Mouse (Mus musculus): ENCODE measurements around the gene Syne4.

Syne4 gene

DNA sequence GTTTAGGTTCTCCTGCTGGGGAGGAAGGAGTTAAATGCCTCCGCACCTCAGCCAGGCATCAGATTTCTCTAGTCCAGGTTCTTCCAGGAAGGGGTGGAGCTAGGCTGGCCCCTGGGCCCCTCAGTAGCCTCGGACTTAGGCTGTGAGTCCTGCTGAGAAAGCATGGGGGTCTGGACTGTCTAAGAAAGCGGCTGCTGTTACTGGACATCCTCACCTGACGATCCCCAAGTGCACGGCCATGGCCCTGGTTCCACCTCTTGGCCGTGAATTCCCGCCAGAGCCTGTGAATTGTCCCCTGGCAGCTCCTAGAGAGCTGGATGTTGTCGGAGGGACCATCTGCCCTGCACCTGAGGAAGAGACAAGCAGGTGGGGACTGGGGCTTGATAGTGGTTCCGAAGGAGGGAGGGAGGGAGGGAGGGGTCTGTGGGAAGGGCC is at the start of gene Syne4:
Gene Syne4 (plus strand): TSS at position 87 of the 435 bp plus-strand sequence.
- ATAC-seq (ENCODE audit: insufficient number of reproducible peaks, low FRiP score, low TSS enrichment): no peak

DNA sequence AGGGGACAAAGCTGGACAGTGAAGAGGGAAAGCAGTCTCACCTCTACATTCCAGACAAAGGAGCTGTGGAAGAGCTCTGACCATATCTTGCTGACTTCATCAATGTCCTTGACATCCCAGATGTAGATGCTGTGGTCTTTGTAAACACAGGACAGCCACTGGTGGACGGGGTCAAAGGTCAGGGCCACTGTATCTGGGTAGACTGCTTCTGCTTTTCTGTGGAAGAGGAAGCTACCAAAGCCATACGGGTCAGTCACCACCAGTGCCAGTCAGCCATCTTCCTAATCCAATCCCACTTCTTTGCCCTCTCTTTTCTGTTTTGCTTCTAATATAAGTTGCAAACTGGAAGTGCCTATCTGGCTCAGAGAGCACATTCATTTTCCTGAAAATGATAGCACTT is 49.6 kb upstream of the Syne4 start:
- ATAC-seq (ENCODE audit: insufficient number of reproducible peaks, low FRiP score, low TSS enrichment): no peak

DNA sequence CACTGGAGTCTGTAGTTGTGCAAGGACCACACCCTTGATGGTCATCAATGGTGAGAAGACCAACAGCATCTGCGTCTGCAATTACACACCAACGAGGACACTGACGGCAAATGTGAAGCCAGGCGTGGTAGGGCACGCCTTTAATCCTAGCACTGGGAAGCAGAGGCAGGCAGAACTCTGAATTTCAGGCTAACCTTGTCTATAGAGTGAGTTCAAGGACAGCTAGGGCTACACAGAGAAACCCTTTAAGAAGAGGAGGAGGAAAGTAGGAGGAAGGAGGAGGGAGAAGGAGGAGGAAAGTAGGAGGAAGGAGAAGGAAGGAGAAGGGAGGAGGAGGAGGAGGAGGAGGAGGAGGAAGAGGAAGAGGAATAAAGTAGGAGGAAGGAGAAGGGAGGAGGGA is 49.1 kb upstream of the Syne4 start:
- no peak for ATAC-seq (ENCODE audit: insufficient number of reproducible peaks, low FRiP score, low TSS enrichment)

DNA sequence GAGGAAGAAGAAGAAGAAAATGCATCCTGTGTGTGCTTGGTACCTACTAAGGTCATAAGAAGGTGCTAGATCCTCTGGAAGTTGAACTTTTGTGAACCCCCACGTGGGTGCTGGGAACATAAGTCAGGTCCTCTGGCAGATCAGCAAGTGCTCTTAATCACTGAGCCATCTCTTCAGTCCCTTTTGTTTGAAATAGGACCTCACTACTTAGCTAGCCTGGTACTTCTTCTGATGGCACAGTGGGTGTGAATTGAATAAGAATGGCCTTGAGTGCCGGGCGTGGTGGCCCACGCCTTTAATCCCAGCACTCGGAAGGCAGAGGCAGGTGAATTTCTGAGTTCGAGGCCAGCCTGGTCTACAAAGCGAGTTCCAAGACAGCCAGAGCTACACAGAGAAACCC is 48.7 kb upstream of the Syne4 start:
- no peak for ATAC-seq (ENCODE audit: insufficient number of reproducible peaks, low FRiP score, low TSS enrichment)

DNA sequence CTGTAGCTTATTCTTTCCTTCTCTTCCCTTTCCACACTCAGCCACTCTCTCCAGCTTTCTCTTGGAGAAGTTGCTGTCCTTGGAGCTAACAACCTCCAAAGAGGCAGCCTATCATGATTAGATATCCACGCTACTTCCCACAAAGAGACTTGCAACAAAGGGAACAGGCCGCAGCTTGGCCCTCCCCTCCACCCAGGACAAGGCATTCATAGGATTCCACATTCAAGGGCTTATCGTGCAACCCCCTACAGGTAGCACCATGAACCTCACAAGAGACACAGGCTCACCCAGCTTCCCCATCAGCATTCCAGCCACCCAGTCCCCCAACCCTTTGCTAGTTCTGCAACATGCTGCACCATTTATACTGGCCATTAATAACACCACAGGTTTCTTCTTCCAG is 47.8 kb upstream of the Syne4 start:
- no peak for ATAC-seq (ENCODE audit: insufficient number of reproducible peaks, low FRiP score, low TSS enrichment)

DNA sequence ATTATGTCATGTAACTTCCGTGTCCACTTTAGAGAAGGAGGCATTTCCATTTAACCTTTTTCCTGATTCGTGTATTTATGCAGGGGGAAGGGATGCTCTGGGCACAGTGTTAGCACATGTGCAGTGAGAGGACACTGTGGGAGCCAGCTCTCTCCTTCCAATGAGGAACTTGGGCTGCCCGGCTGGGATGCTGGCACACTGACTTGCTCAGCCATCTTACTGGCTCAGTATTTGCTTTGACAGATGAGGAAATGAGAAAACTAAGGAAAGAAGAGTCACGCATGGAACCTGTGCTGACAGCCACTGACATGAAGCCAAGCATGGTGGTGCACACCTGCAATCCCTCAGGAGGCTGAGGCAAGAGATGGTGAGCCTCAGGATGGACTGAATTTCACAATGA is 45.0 kb upstream of the Syne4 start:
- no peak for ATAC-seq (ENCODE audit: insufficient number of reproducible peaks, low FRiP score, low TSS enrichment)

DNA sequence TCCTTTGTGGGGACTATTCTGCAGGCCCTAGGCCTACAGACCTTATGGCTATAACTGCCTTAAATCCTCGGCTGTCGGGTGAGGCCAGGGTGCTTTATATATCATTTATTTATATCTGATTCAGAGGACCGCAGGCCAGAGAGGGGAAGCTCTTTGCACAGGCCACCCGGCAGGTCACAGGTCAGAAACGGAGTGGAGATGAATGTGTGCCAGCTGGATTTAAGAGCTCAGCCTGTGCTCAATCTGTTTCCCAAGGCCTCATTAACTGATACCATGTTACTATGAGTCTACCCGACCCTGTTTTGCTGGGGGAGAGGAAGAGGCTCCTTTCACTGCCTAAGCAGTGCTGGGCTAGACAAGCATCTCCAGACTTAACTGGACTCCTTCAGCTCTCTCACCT is 40.2 kb upstream of the Syne4 start:
- no peak for ATAC-seq (ENCODE audit: insufficient number of reproducible peaks, low FRiP score, low TSS enrichment)

DNA sequence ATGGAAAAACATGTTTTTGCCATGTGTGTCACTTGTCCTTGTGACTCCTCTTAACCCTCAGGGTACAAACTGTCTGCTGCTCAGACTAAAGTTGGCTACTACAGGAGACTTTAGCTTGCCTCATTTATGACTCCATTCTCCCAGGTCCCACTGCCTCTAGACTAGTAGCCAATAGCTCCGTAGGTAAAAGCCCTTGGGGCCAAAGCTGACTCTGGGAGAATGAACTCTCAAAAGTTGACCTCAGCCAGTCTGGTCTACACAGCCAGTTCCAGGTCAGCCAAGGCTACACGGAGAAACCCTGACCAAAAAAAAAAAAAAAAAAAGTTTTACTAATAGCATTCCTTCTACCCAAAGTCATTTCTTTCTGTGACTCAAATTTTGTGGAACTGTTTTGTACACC is 35.7 kb upstream of the Syne4 start:
- no peak for ATAC-seq (ENCODE audit: insufficient number of reproducible peaks, low FRiP score, low TSS enrichment)

DNA sequence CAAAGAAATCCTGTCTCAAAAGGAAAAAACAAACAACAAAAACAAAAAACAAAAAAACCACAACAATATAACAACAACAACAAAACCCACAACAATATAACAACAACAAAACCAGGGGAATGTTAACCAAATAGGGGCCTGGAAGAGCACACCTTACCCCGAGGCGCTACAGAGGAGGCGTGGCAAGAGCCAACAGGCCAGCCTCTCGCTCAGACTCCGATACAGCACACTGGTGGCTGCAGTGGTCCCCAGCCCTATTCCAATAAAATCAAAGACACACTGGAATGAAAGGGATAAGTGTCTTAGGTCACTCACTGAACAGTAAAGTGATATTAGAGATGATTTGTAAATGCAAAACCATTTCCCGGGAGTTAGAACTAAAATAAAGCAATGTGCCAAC is 35.1 kb upstream of the Syne4 start:
- ATAC-seq (ENCODE audit: insufficient number of reproducible peaks, low FRiP score, low TSS enrichment): no peak

DNA sequence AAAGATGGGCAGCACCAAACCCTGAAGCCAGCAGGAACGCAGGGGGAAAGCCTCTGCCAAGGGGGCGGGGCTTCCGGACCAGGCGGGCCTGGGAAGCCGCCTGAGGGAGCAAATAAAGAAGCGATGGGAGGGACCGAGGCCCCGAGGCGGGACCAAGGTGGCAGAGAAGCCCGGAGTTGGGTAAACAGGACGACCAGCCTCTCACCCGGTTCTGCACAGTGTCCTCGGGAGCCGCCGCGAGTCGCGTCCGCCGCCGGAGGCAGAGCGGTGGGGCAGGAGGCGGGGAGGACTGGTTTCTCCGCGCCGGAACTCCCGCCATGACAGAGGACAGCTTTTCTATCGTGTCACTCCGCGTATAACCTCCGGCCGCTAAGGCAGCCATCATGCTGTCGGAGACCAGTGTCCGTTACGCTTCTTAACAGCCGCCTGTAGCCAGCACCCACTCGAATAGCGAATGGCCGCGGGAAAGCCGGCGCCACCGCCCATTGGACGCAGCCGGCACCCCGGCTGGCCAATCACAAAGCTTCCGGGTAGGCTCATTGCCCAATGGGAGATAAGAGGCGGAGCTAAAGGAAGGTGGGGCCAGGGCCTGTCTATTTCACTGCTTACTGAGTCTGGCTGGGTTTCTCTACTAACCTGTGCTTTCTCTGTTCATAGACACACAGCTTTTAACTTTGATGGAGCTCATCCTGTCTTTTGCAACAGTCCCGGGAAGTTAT is 34.5 kb upstream of the Syne4 start, which contains the start of the genes Thap8 and Wdr62:
Gene Thap8 (plus strand): TSS at position 144 of the 719 bp plus-strand sequence.
Gene Wdr62 (minus strand): TSS at position 469 of the 719 bp plus-strand sequence.
- peak; percentile 88 for ATAC-seq (ENCODE audit: insufficient number of reproducible peaks, low FRiP score, low TSS enrichment)

DNA sequence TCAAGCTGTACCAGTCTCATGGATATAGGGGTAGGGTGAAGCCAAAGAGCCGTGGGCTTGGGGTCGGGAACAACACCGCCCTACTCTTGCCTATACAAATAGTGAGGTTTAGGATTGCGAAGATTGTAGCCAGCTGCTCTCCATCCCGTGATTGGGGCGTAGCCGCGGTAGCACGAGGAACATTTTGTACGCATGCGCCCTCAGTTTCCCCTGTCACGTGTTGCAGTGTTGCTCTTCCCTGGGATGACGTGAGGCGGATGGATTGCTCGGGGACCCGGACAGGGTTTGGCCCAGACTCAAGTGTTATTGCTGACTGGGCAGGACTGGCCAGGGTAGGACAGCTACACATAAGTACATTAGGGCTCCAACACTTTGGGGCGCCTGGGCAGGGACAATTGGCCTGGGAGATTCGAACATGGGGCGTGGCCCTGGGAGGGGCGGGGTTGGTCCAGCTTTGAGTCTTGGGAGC is 33.9 kb upstream of the Syne4 start:
- peak; percentile 74 for ATAC-seq (ENCODE audit: insufficient number of reproducible peaks, low FRiP score, low TSS enrichment)

DNA sequence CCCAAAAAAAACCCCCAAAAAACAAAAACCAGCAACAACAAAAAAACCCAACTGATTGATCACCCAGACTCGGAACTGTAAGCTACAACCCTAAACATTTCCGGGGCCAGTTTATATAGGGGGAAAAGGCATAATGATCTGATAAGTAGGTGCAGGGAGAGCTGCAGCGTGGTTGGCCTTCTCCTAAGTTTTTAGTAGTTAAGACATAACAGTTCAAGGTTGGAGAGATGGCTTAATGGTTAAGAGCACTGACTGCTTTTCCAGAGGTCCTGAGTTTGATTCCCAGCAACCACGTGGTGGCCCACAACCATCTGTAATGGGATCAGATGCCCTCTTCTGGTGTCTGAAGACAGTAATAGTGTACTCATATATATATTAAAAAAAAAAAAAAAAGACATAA is 33.1 kb upstream of the Syne4 start:
- ATAC-seq (ENCODE audit: insufficient number of reproducible peaks, low FRiP score, low TSS enrichment): no peak

DNA sequence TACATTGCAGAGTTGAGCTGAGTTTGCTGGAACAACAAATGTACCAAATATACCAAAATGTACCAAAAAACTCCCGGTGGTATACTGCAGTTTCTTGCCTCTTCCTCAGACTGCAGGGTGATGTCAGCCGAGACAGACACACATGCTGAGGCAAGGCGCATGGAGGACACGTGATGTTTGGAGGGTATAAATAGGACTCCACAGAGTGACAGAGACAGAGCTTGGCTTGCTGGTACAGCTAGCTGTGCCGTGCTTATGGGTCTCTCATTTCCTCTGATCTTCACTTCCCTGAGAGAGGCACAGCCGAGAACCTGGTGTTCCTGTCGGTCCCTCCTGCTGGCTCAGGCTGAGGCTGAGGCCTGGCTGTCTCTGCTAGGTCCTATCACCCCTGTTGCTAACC is 31.9 kb upstream of the Syne4 start:
- no peak for ATAC-seq (ENCODE audit: insufficient number of reproducible peaks, low FRiP score, low TSS enrichment)

DNA sequence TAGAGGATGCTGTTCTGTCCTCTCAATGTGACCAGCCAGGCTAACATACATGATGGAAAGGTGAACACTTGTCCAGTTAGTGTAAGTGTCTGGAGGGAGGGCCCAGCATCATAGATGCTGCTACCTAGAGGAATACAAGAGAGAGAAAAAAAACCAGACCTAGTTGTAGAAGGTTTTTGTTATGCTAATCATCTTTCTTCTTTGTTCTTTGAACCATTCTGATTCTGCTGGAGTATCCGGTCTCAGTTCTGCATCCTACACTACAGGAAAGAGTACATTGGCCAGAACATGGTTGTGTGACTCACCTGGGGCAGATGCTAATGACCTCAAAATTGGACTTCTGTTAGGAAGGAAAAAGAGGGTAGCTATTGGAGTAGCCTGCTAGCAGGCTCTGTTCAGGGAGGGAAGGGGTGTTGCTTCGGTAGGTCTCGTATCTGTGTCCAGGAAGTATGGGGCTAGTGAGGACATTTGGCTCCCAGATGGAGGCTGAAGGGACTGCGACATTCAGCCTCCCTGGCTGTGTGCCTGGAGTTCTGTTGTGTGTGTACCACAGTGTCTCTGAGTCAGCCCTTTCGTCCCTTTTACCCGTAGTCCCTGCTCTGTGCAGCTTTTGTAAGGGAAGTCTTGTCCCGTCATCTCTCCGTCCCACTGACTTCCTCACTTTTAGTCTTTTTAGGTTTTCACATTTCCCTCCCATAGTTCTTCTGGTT is 27.8 kb upstream of the Syne4 start:
- peak; percentile 17; the same call in 1 of the 2 replicates for ATAC-seq (ENCODE audit: insufficient number of reproducible peaks, low FRiP score, low TSS enrichment)

DNA sequence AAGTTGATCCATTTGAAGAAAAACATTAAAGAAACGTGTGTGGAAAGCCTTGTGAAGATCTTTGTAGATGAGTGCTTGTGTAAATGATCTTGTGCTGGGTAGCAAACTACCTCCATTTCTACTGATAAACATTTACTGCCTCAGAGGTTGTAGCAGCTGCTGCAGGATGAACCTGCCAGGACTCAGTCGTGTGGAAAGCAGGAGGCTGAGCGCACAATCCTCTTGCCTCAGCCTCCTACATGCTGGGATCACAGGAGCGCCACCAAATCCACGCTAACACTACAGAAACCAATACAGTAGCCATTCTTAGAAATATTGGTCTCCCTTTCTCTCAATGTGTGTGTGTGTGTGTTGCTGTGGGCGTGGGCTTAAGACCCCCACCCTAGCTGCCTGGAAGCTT is 26.6 kb upstream of the Syne4 start:
- ATAC-seq (ENCODE audit: insufficient number of reproducible peaks, low FRiP score, low TSS enrichment): no peak

DNA sequence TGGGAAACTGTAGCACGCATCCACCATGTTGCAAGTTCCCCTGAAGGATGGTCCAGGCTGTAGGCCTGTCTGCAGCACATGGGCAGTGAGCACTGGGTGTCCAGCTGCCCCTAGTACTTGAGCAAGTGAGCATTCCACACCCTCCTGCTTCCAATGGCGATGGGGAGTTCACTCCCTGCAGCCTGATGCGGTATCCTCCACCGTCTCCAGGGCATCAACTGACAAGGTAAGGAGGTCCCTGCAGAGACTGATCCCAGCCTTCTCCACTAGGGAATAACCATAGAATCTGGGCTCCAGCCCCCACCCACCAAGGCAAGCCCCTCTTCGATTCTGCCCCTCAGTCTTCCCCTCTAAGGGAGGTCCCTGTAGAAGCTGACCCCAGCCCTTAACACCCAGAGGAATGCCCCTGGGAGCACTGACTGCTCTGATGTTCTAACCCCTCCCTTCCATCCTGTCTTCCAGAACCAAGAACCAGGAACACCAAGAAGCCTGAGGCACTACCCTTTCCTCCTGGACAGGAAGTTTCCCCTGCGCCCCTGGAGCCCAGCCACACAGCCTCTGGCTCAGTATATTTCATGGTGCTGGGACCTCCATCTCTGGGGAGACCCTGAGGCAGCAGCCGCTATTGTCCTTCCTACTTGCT is 25.4 kb upstream of the Syne4 start:
- ATAC-seq (ENCODE audit: insufficient number of reproducible peaks, low FRiP score, low TSS enrichment): no peak

DNA sequence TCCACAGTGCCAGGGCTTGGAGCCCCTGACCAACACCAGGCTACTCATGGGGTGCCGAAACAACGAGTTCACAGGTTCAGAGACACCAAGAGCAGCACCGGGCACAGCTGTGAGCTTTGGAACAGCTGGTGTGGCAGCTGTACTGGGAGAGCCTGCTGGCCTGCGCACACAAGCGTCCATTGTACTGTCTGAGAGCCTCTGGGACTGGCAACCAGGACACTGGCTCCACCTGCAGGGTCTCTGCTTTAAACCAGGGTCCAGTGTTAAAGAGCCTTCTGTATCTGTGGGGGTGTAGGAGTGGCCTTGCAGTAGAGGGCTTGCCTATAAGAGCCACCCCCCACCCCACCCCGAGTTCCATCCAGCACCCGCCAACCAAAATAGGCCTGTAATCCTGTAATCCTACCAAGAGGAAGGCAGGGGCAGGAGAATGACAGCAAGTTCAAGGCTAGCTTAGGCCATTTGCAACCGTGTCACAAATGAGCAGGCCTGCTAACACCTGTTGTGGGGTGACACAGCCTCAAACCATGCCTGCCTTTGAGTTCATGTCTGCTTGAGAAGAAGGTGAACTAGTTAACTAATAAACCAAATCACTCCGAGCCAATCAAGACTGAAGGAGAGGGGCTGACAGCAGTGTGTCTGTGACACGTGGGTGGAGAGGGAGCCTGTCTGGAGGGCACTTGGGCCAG is 24.8 kb upstream of the Syne4 start:
- no peak for ATAC-seq (ENCODE audit: insufficient number of reproducible peaks, low FRiP score, low TSS enrichment)

DNA sequence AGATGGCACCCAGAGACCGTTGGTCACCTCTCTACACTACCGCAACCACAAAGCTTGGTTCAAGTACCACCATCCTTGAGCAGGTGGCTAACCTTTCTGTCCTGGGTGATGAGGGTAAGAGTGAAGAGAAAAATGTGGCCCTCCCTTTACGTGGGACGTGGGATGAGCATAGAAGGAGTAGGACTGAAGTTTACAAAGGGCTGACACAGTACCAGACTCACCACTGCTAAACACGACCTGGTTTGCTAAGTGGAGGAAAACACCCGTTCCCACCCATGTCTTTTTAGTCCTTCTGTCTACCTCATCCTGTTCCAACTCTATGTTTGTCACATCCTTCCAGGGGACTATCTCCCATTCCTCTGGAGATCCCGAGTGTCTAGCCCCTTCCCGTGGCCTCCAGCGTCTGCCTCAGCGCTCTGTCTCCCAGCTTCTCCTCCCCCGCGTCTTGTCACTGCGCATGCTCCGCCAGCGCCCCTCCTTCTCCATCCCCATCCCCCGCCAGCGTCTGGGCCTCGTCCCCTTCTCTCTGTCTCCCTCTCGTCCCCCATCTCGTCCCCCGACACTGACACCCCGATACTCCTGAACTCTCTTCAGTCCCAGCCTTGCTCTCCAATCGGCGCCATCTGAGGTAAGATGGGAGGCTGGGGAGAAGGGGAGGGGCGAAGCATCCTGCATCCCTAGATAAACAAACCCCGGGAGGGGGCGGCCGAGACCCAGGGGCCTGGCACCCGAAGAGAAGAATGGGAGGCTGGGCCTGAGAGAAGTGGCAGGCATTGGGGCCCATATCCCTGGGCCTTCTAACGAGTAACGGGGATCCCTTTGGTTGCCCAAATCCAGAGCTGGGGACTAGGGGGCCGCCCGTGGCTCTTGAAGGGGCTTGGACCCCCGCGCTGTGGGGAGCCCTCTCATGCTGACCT is 23.1 kb upstream of the Syne4 start, which contains the start of gene Clip3:
Gene Clip3 (plus strand): TSS at position 514 of the 917 bp plus-strand sequence.
- peak; percentile 53; the same call in 1 of the 2 replicates for ATAC-seq (ENCODE audit: insufficient number of reproducible peaks, low FRiP score, low TSS enrichment)

DNA sequence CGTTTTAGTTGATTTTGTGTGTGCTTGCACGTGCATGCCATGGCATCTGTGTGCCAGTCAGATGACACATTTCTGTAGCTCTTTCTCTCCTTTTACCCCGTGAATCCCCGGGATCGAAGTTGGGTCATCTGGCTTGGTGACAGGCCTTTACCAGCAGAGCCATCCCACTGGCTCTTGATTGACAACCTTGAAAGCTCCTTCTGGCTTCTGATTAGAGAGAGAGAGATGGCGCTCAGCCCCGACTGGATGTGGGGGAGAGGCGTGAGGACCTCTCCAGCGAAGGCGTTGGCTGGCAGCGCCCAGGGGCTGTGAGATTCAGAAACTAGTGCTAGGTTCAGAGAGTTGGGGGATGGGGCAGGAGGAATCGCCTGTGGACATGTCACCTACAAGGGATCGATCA is 20.8 kb upstream of the Syne4 start:
- no peak for ATAC-seq (ENCODE audit: insufficient number of reproducible peaks, low FRiP score, low TSS enrichment)

DNA sequence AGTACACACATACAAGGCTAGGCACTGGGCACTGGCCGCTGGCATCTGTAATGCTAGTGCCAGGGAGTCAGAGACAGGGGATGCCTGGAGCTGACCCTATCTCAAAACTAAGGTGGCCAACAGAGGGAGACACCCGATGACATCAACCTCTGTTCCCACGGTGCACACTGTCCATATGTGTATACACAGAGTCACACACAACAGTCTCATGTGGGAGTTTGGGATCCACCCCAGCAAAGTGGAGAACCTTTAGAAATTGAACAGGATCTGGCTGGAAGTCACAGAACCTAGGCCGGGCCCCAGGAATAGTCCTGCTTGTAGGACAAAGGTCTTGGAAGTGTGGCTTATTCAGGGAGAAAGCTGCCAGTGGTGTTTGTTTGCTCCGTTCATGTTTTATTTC is 20.3 kb upstream of the Syne4 start:
- ATAC-seq (ENCODE audit: insufficient number of reproducible peaks, low FRiP score, low TSS enrichment): no peak
